Mouse (Mus musculus) mesoderm, embryonic 11.5 days (tissue): ENCODE measurements at regions not wholly inside any gene's neighbourhood (a gene's known extent, or its start where the extent isn't known, plus 50 kb on each side); places are given as distances from the start of the nearest gene placed in this dataset.
A peak's percentile ranks its signal among the peaks of the same experiment; 100 is the strongest.

Experiments
- DNase-seq: peaks from one replicate; pipeline ENCODE4 v3.0.0-alpha.2; 2012; ENCODE audit warnings: low read depth, low spot score

DNA sequence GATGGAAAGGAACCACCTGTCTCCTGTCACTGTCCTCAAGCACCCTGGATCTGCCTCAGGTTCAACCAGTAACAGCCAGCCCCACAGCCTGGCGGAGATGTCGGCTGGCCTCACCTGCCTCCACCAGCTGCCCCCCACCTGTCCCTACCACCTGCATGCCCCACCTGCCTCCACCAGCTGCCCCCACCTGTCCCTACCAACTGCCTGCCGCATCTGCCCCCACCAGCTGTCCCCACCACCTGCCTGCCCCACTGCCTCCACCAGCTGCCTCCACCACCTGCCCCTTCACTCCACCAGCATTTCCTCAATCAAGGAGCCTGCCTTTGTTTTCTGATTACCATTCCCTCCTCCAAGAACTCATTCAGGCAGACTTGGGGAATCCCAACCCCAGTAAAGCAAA lies 68.9 kb upstream of the Smyd2 start:
- DNase-seq = no peak

DNA sequence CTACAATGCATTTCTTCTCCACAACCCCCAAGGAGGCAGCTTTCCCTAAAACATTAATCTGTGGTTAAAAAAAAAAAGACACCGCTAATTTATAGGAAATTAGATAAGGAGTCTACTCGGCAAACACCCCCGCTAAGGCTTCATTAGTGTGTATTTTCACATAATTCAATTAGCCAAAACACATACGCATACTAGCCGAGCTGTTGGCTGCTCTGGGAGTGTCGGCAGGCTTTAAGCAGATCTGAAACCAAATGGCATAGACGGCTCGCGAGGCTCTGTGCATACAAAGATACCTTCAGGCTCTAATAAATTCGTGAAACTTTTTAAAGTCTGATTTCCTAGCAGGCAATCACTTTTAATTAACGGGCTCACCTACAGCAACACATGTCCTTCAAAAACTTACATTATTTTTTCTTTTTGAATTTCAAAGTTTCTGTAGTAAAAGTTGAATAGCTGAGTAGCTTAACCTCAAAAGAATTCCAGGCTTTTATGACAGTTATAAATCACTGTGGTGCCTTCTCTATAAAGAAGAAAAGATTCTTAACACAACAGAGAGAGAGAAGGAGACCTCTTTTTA lies 68.0 kb upstream of the Smyd2 start:
- DNase-seq = peak; percentile 43

DNA sequence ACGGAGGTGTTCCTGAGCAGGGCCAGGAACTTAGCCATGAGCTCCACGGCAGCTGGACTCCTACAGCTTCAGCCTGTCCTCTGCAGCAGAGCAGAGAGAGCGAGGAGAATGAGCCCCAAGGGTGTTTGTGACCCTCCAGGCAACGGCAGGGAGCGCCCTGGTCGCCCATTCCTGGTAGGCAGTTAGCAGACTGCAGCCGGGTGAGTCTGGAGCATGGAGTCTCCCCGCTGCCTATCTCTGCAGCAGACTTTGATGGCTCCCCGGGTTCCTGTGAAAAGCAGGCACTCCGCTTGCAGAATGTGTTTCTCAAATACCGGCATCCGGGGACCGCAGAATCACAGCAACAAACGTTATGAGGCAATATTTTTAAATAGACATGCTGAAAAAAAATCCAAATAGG lies 67.2 kb upstream of the Smyd2 start:
- peak; percentile 37 for DNase-seq

- DNase-seq = no peak
These were observed 66.7 kb upstream of the Smyd2 start for GRCm38 (mm10) chr1:189988864-189989263.

GRCm38 (mm10) chr1:189985516-189986205 lies 63.5 kb upstream of the Smyd2 start:
- DNase-seq = no peak

DNA sequence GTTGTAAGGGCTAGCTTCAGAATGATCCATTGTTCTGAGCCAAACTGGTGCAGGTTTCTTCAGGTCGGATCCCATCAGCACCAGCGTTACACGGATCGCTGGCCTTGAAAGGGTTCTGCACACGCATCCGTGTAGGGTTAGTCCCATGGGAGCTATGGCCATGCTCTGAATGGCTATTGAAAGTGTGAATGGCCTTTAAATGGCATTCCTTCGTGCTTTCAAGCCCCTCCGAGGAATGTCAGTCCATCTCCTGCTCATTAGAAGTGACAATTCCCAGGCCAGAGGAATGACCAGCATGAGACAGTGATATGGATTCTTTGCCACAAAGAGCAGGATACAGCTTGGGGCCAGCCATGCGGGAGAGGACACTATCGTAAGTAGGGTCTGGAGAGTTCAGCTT lies 56.1 kb upstream of the Smyd2 start:
- peak; percentile 50 for DNase-seq

- no peak for DNase-seq
These were observed 53.5 kb upstream of the Smyd2 start for GRCm38 (mm10) chr1:189975660-189976059.

GRCm38 (mm10) chr1:189972790-189973406 lies 50.7 kb upstream of the Smyd2 start:
- peak; percentile 92 for DNase-seq
